Mouse (Mus musculus) lung, postnatal 0 days (tissue): ENCODE data around the gene Thoc6.

Experiments
- CTCF ChIP-seq: IDR thresholded peaks from 2 replicates; pipeline ENCODE4 v1.5.1; 2016; ENCODE audit warnings: antibody characterized with exemption, mild to moderate bottlenecking
- EP300 ChIP-seq: IDR thresholded peaks from 2 replicates; pipeline ENCODE4 v1.6.1; 2016; ENCODE audit warnings: antibody characterized with exemption, mild to moderate bottlenecking, control low read depth

DNA sequence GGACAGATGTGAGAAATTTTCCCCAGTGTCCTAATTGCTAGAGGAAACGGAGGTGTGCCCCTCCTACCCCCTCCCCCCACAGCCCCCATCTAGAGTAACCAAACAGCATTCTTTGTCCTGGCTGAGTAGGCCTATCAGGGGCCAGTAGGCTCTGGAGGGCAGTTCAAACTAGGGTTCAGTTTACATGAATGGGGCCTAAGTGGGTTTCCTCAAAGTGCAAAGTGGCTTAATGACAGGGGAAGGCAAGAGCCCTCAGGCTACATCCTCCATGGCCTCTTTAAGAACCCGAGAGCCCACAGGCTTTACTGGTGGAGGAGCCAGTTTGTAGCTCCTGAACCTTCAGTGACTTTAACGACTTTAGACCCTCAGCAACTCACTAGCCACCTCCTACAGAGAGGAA is 22.1 kb upstream of the Thoc6 start:
- TF ChIP-seq CTCF (no peak), EP300 (no peak)
